Mouse (Mus musculus) small intestine, adult 2 months (tissue): ENCODE measurements around the gene Upk3bl. TPM values are rescaled to one million over a fixed set of nuclear protein-coding genes. Genes with fewer than 3 reads are reported as not detected.
A peak's percentile ranks its signal among the peaks of the same experiment; 100 is the strongest.

Experiments
- H3K27ac ChIP-seq: fragments of 200-500 bp; 2 replicates; pipeline ENCODE4 v1.5.1; 2012; ENCODE audit warnings: low read depth, low read length, control low read depth, inconsistent platforms; ENCODE audit not compliant: insufficient read depth
- H3K27me3 ChIP-seq: fragments of 200-500 bp; 2 replicates; pipeline ENCODE4 v1.6.1; 2012; ENCODE audit warnings: mild to moderate bottlenecking, moderate library complexity, low read length, inconsistent platforms; ENCODE audit not compliant: control insufficient read depth, insufficient read depth
- H3K36me3 ChIP-seq: fragments of 200-500 bp; 2 replicates; pipeline ENCODE4 v1.6.1; 2012; ENCODE audit warnings: mild to moderate bottlenecking, low read length, control low read depth, inconsistent platforms; ENCODE audit not compliant: control insufficient read depth, insufficient read depth
- H3K4me1 ChIP-seq: fragments of 200-500 bp; 2 replicates; pipeline ENCODE4 v1.6.1; 2012; ENCODE audit warnings: low read length, inconsistent platforms, mixed read lengths; ENCODE audit not compliant: control insufficient read depth, insufficient read depth, insufficient read length
- H3K4me3 ChIP-seq: fragments of 200-500 bp; 2 replicates; pipeline ENCODE4 v1.5.1; 2012; ENCODE audit warnings: low read depth, mild to moderate bottlenecking, control low read depth, inconsistent platforms, low read length, moderate library complexity
- CTCF ChIP-seq: fragments of 200-500 bp; IDR thresholded peaks from 2 replicates; pipeline ENCODE4 v1.5.1; 2012; ENCODE audit warnings: low read depth, mild to moderate bottlenecking, control low read depth, inconsistent platforms, low read length, moderate library complexity, mixed read lengths; ENCODE audit not compliant: insufficient replicate concordance, insufficient read length; ENCODE audit errors: extremely low read depth
- POLR2A ChIP-seq: fragments of 200-500 bp; IDR thresholded peaks from 2 replicates; pipeline ENCODE4 v1.6.1; 2012; ENCODE audit warnings: low read depth, mild to moderate bottlenecking, control low read depth, inconsistent platforms, low read length, moderate library complexity
- WGBS: fragments of 180-500 bp; shearing (Covaris S2); methylation state at CpG from one replicate; pipeline ENCODE4 v1.1.7; 2018; 5-methylcytosine and 5-hydroxymethylcytosine counted together
- polyA plus RNA-seq: library from polyadenylated mRNA; depleted of rRNA; stranded (reverse); fragments of >200 nt; gene quantifications from 2 replicates; pipeline ENCODE4 v1.2.3, GENCODE M21; 2012

The Upk3bl gene
- polyA plus RNA-seq, 1 experiment, result 1.7 TPM

DNA sequence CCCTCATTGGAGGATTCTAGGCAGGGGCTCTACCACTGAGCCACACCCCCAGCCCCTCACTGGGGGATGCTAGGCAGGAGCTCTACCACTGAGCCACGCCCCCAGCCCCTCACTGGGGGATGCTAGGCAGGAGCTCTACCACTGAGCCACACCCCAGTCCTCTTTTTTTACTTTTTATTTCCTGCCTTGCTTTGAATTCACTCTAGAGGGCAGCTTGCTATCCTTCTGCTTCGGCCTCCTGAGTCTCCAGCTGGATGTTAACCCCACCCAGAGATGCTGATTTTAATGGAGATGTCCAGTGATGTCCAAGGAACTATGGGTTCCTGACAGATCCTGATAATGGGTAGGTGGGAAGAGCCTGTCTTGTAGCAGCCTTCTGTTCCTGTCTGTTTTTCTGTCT, 15.1 kb downstream of the Upk3bl start:
- H3K4me3 ChIP-seq, result no peak overlapping the region
- no peak overlapping the region for H3K27ac ChIP-seq
- peaks cover 2% of the 10 kb centered on the region; the same call in 1 of the 2 replicates for H3K4me1 ChIP-seq
- TF ChIP-seq POLR2A (no peak), CTCF (no peak)
- H3K27me3 ChIP-seq, result no peaks in the 10 kb centered on the region
- no peaks in the 10 kb centered on the region for H3K36me3 ChIP-seq
- 50% methylated on average over 2 of the region's 2 CpGs for WGBS

DNA sequence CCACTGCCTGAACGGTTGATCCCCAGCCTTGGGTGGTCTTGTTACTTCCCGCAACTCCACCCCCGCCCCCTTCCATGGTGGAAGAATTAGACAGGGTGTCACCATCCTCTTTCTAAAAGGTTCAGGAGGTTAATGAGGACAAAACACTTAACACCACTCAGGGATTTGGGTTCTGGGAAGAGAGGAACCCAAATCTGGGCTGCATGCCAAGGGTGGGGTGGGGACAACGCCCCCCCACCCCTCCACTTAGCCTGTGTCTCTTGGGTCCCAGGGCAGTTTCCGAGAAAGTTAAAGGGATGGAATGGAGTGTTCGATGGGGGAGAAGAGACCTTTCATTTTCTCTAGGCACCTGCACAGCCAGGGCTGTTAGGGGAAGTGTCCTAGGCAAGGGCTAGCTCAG, 18.8 kb downstream of the Upk3bl start:
- Histone ChIP-seq H3K27ac (no peak overlapping the region), H3K27me3 (no peaks in the 10 kb centered on the region), H3K4me3 (no peak overlapping the region), H3K4me1 (peaks cover 7% of the 10 kb centered on the region; the same call in 1 of the 2 replicates), H3K36me3 (no peaks in the 10 kb centered on the region)
- 51% methylated on average over 6 of the region's 6 CpGs for WGBS
- TF ChIP-seq CTCF (no peak), POLR2A (no peak)

DNA sequence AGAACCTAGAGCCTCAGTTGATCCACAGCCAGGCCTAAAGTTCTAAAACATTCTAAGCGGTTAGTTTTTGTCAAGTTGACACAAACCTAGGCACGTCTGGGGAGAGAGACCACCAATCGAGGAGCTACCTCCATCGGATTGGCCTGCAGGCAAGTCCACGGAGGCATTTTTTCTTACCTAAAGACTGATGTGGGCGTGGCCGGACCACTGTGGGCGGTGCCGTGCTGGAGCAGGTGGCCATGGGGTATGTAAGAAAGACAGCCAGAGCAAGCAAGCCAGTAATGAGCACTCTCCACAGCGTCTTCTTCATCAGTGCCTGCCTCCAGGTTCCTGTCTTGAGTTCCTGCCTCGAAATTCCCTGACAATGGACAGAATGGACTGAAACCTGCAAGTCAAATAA, 19.2 kb downstream of the Upk3bl start:
- Histone ChIP-seq H3K27ac (no peak overlapping the region), H3K27me3 (no peaks in the 10 kb centered on the region), H3K4me3 (no peak overlapping the region), H3K36me3 (no peaks in the 10 kb centered on the region), H3K4me1 (peaks cover 5% of the 10 kb centered on the region; the same call in 1 of the 2 replicates)
- TF ChIP-seq POLR2A (no peak), CTCF (no peak)
- 48% methylated on average over 11 of the region's 11 CpGs for WGBS

DNA sequence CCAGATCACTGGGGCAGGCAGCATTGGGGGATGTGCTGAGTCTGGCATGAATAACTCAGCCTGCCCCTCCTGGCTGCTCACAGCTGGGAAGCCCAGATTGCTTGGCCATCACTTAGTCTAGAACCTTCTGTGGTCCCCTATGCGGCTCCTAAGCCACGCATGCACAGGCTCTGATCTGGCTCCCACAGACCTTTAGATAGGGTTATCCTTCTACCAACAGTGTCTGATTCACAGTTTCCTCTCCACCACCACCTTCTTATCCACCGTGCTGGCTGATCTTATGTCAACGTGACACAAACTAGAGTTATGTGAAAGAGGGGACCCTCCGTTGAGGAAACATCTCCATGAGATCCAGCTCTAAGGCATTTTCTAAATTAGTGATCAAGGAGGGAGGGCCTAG, 20.8 kb downstream of the Upk3bl start:
- WGBS, result 91% methylated on average over 5 of the region's 5 CpGs
- Histone ChIP-seq H3K4me3 (no peak overlapping the region), H3K4me1 (peaks cover 5% of the 10 kb centered on the region; the same call in 1 of the 2 replicates), H3K27ac (no peak overlapping the region), H3K27me3 (no peaks in the 10 kb centered on the region), H3K36me3 (no peaks in the 10 kb centered on the region)
- TF ChIP-seq POLR2A (no peak), CTCF (no peak)

DNA sequence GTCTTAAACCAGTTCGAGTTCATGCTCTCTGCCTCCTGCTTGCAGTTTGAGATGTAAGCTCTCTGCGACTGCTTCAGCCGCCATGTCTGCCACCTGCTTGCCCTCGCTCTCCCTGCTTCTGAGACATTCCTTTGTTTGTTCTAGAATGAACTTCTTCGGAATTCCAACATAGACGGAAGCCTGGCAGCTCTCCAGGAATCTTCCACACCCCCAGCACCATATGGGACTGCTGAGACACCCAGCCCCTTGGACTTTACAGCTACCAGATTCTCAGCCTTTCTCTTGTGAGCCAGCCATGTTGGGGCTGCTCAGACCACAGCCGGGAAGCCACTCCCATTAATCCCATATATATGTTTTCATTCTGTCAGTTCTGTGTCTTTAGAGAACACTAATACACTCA, 22.0 kb downstream of the Upk3bl start:
- Histone ChIP-seq H3K36me3 (no peaks in the 10 kb centered on the region), H3K27me3 (no peaks in the 10 kb centered on the region), H3K4me1 (peaks cover 5% of the 10 kb centered on the region; the same call in 1 of the 2 replicates), H3K4me3 (no peak overlapping the region), H3K27ac (peak overlapping the region; percentile 28; the same call in 1 of the 2 replicates)
- no peak for TF ChIP-seq CTCF
- WGBS, result 13% methylated on average over 7 of the region's 7 CpGs

DNA sequence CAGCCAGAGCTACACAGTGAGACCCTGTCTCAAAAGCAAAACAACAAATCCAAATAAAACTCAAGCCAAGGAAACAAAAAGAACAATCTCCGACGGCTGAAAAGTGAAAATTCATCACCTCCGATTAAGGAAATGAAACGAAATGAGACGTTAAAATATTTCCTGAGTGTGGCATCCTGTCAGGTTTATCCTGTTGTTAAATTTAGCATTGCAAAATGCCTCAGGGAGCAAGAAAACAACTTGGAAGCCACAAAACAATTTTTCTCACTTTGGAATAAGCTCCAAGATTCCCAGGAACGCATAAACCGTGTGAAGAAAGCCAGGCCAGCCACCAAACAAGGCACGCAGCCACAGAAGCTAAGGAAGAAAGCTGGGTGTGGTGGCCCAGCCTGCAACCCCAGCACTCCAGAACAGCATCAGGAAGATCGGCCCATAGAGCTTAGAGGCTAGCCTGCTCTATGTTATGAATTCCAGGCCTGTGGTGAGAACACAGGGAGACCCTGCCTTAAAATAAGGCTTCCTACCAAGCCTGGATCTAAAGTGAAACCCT, 22.8 kb downstream of the Upk3bl start:
- H3K4me3 ChIP-seq, result no peak overlapping the region
- H3K4me1 ChIP-seq, result peaks cover 5% of the 10 kb centered on the region; the same call in 1 of the 2 replicates
- TF ChIP-seq POLR2A (no peak), CTCF (no peak)
- no peaks in the 10 kb centered on the region for H3K36me3 ChIP-seq
- H3K27me3 ChIP-seq, result no peaks in the 10 kb centered on the region
- peak overlapping the region; percentile 28; the same call in 1 of the 2 replicates for H3K27ac ChIP-seq
- WGBS, result 72% methylated on average over 9 of the region's 9 CpGs

DNA sequence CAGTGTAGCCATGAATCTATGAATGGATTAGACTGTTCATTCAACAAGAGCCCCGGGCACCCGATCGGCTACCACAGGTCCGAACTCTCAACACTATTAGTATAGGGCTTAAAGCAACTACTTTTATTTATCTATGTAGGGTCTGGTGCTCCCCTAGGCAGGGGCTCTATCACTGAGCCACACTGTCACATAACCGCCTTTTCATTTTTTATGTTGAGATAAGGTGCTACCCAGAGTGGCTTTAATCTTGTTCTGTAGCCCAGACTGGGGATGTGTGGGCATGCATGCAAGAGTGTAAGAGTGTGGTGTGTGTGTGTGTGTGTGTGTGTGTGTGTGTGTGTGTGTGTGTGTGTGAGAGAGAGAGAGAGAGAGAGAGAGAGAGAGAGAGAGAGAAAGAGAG, 23.8 kb downstream of the Upk3bl start:
- Histone ChIP-seq H3K4me1 (peaks cover 5% of the 10 kb centered on the region; the same call in 1 of the 2 replicates), H3K36me3 (no peaks in the 10 kb centered on the region), H3K27ac (no peak overlapping the region), H3K4me3 (no peak overlapping the region), H3K27me3 (no peaks in the 10 kb centered on the region)
- no peak for TF ChIP-seq CTCF
- no peak for TF ChIP-seq POLR2A
- 95% methylated on average over 5 of the region's 5 CpGs for WGBS

DNA sequence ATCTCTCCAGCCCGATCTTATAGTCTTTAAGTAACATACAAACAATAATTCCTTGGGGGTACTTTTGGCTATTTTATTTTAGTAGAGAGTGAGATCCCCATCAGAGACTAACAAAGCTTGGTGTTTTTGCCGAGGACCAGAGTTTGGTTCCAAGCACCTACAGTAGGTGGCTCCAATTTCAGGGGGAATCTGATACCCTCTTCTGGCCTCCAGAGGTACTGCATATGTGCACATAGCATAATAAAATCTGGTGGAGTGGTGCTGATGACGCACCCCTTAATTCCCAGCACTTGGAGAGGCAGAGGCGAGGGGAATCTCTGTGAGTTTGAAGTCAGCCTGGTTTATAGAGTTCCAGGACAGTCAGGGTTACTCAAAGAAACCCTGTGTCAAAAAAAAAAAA, 28.1 kb downstream of the Upk3bl start:
- 87% methylated on average over 4 of the region's 4 CpGs for WGBS
- Histone ChIP-seq H3K4me3 (no peak overlapping the region), H3K4me1 (peaks cover 9% of the 10 kb centered on the region), H3K27ac (no peak overlapping the region), H3K36me3 (no peaks in the 10 kb centered on the region), H3K27me3 (no peaks in the 10 kb centered on the region)
- TF ChIP-seq CTCF, result no peak
- TF ChIP-seq POLR2A, result no peak
